Mouse (Mus musculus): Measurements from ENCODE around the gene Polm.
"Not testable (repeated sequence)": the region's sequence is repeated elsewhere in the genome, so short reads cannot be mapped to it uniquely, and the experiment has no call there.

The Polm gene

GRCm38 (mm10) chr11:5855902-5856301 is 18.1 kb upstream of the Polm start:
- DNase-seq (ENCODE audit: low read depth, low spot score) = no peak

GRCm38 (mm10) chr11:5855481-5855880 is 17.7 kb upstream of the Polm start:
- DNase-seq (ENCODE audit: low read depth, low spot score) = no peak

GRCm38 (mm10) chr11:5852314-5852713 is 14.5 kb upstream of the Polm start:
- no peak for DNase-seq (ENCODE audit: low read depth, low spot score)

GRCm38 (mm10) chr11:5851021-5851736 is 13.4 kb upstream of the Polm start:
- DNase-seq (ENCODE audit: low read depth, low spot score) = no peak

- no peak for DNase-seq (ENCODE audit: low read depth, low spot score)
Measured at GRCm38 (mm10) chr11:5850452-5850851, 12.6 kb upstream of the Polm start.

- no peak for DNase-seq (ENCODE audit: low read depth, low spot score)
Measured at GRCm38 (mm10) chr11:5849316-5849715, 11.5 kb upstream of the Polm start.

- no peak for DNase-seq (ENCODE audit: low read depth, low spot score)
Measured at GRCm38 (mm10) chr11:5848741-5849140, 10.9 kb upstream of the Polm start.

GRCm38 (mm10) chr11:5846639-5847345 is 9.0 kb upstream of the Polm start:
- no peak for DNase-seq (ENCODE audit: low read depth, low spot score)

GRCm38 (mm10) chr11:5843131-5843530 is 5.3 kb upstream of the Polm start:
- DNase-seq (ENCODE audit: low read depth, low spot score) = no peak

GRCm38 (mm10) chr11:5841751-5842150 is 3.9 kb upstream of the Polm start:
- DNase-seq (ENCODE audit: low read depth, low spot score) = no peak

- DNase-seq (ENCODE audit: low read depth, low spot score) = no peak
Measured at GRCm38 (mm10) chr11:5840346-5840745, 2.5 kb upstream of the Polm start.

- no peak for DNase-seq (ENCODE audit: low read depth, low spot score)
Measured at GRCm38 (mm10) chr11:5836126-5836525, 1.7 kb downstream of the Polm start.

- no peak for DNase-seq (ENCODE audit: low read depth, low spot score)
Measured at GRCm38 (mm10) chr11:5835057-5835456, 2.8 kb downstream of the Polm start.

GRCm38 (mm10) chr11:5834506-5834905 is 3.3 kb downstream of the Polm start:
- no peak for DNase-seq (ENCODE audit: low read depth, low spot score)

GRCm38 (mm10) chr11:5829327-5829726 is 8.5 kb downstream of the Polm start:
- no peak for DNase-seq (ENCODE audit: low read depth, low spot score)

- no peak for DNase-seq (ENCODE audit: low read depth, low spot score)
Measured at GRCm38 (mm10) chr11:5828509-5829191, 9.2 kb downstream of the Polm start.

- no peak for DNase-seq (ENCODE audit: low read depth, low spot score)
Measured at GRCm38 (mm10) chr11:5827931-5828330, 9.9 kb downstream of the Polm start.

GRCm38 (mm10) chr11:5825432-5825831 is 12.4 kb downstream of the Polm start:
- no peak for DNase-seq (ENCODE audit: low read depth, low spot score)

- no peak for DNase-seq (ENCODE audit: low read depth, low spot score)
Measured at GRCm38 (mm10) chr11:5819223-5819622, 18.6 kb downstream of the Polm start.

GRCm38 (mm10) chr11:5813381-5813780 is 24.4 kb downstream of the Polm start:
- DNase-seq (ENCODE audit: low read depth, low spot score) = no peak

GRCm38 (mm10) chr11:5809487-5809886 is 28.3 kb downstream of the Polm start:
- not testable (repeated sequence) for DNase-seq (ENCODE audit: low read depth, low spot score)

- DNase-seq (ENCODE audit: low read depth, low spot score) = no peak
Measured at GRCm38 (mm10) chr11:5807956-5808355, 29.9 kb downstream of the Polm start.

GRCm38 (mm10) chr11:5805711-5806110 is 32.1 kb downstream of the Polm start:
- DNase-seq (ENCODE audit: low read depth, low spot score) = no peak

All from forelimb bud, embryonic 11.5 days (tissue).